Mouse (Mus musculus) layer of hippocampus, adult 9-11 months (tissue): ENCODE data around the gene Tet2.
"Not testable (repeated sequence)": the region's sequence is repeated elsewhere in the genome, so short reads cannot be mapped to it uniquely, and the experiment has no call there.

Experiments used
- DNase-seq: peaks from one replicate; pipeline ENCODE4 v3.0.0; 2022

Gene Tet2

DNA sequence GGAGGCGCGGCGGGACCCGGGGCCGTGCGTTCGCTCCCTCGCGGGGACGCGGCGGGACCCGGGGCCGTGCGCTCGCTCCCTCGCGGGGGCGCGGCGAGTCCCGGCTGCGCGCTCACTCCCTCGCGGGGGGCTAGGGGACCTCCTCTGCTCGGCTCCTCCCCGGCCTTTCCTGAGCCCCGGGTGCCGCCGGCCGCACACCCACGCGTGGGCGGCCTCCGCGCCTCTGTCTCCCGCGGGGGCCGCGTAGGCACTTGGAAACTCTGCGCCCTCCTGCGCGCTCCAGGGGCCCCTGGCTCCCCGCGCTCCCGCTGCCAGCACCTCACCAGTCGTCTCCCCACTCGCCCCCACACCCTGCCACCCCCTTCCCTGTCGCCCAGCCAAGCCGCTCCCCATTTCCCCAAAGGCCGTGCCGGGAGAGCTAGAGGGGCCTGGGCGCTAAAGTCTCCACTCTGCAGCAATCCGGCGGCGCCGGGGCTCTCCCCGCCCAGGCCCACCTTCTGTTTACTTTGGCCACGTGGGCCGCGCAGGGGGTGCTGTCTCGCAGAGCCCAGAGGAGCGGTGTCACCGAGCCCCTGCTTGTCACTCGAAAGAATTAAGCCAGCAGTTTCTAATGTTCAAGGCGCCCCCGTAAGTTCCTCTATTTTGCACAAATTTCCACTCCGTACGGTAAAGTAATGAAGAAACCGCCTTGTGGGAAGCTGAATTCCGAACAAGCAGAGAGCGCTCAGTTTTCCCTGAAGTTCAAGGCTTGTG is at the start of gene Tet2:
Gene Tet2, minus strand, starts transcription at position 589 of the 753 bp plus-strand sequence.
- peak; percentile 58 for DNase-seq

DNA sequence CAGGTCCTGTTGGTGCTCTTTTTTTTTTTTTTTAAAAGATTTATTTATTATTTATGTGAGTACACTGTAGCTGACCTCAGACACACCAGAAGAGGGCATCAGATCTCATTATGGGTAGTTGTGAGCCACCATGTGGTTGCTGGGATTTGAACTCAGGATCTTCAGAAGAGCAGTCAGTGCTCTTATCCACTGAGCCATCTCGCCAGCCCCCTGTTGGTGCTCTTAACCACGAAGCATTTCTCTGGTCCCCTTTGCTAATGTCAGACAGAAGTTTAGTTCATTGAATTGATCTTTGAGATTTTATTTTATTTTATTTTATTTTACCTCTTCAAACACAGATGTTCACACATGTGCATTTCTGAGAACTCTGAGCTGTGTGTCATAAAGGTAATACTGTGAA is 48.1 kb upstream of the Tet2 start:
- not testable (repeated sequence) for DNase-seq

DNA sequence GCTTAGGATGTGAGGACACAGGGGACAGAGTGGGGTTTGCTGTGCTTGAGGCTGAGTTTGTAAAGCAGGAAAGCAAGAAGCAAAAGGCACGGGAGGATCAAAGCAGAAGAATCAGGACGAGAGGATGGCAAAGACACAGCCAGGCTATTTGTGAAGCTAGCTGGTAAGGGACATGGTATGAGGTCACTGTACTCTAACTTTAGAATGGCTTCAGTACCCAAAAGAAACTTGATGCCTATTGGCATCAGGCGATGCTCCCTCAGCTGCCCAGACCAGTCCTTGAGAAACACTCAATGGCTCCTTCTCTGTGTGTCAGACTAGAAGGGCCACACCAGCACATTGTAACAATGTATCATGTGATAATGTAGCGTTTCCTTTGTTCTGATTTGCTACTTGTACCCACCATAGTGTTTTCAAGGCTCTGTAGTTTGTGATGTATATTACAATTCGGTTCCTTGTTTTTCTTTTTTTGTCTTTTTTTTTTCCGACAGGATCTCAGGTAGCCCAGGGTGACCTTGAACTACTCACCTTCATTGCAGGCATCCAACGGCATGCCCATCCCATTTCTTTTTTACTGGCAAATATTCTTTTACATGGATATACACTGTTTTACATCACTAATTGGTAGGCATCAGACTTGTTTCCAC is 45.7 kb upstream of the Tet2 start:
- no peak for DNase-seq

DNA sequence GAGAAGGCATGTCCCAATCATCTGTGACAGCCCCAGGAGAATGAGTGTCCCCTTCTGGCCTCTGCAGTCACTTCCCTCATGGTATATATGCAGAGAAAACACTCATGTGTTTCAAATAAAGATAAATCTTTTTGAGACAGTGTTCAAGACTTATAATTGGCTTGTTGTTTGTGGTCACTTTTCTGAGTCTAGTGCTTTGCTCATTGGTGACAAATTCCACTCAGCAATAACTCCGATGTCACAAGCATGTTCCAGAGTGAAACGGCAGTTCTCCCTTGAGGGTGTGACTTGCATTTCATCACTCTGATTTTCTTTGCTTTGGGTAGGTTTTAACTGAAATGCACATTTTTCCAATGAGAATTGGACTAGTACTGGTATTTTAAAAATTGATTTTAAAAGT is 40.1 kb upstream of the Tet2 start:
- DNase-seq, result no peak

DNA sequence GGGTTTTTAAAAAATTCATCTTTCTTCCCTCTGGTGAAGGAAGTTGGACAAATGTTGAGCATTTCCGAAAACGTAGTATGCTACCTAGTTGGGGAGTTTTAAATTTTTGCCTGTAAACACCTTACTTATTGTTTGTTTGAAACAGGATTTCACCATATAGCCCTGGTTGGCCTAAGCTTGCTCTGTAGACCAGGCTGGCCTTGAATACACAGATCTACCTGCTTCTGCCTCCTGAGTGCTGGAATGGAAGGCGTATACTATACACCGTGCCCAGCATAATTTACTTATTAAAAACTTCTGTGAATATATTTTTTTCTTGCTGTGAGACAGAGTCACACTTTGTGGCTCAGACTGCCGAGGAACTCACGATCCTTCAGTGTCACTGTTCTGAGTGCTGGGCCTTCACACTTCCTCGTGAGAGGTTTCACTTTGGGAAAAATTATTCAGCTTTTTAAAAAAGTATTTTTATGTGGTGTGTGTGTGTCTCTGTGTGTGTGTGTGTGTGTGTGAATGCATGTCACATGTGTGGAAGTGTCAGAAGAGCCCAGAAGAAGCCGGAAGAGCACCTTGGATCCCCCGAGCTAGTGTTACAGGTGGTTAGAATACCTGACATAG is 38.6 kb upstream of the Tet2 start:
- no peak for DNase-seq

DNA sequence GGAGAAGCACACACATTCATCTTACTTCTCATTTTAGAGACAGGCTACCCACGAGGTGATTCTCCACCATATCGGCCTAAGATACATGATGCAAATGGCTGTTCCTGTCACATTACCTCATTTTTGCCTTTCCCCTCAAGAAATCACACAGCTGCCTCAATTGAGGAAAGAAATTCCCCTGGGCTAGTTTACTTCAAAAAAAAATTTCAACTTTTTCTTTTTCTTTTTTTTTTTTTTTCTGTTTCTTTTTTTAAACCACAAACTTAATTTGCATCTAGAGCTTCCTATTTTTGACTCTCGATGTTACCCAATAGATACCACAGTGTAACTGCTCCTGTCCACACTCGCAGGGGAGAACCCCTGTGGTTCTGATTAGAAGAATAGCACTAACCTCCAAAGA is 38.0 kb upstream of the Tet2 start:
- DNase-seq, result no peak

DNA sequence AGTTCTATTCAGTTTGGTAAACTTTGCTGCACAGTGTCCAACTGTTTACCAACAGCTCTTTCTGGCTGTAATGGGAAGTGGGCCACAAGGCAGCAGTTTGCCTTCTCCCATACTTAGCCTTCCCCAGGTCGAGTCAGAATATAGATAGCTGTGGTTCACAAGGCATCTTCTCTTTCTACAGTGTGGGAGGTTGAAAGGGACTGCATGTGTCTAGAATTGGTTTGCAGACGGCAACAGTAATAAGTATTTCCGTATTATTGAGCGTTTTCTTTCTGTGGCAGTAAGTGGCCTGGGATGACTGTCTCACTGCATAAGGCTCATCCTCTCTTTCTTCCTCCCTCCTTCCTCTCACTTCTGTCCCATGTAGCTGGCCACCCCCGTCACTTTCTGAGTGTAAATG is 37.2 kb upstream of the Tet2 start:
- DNase-seq, result no peak

DNA sequence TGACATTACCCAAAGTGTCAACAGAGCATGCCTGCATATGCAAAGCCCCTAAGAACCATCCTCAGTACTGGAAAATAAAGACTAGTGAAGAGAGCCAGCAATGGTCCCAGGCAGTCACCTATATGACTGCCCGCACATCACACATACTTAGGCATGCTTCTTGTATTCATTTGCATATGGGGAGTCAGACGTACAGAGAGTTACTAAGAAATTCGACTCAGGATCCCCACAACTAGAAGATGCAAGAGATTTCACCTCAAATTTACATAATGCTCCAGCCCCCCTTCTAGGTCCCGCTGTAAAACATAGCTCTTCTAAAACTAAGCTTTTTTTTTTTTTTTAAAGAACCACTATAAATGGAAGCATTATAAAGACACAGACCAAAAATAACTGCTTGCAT is 36.6 kb upstream of the Tet2 start:
- no peak for DNase-seq

DNA sequence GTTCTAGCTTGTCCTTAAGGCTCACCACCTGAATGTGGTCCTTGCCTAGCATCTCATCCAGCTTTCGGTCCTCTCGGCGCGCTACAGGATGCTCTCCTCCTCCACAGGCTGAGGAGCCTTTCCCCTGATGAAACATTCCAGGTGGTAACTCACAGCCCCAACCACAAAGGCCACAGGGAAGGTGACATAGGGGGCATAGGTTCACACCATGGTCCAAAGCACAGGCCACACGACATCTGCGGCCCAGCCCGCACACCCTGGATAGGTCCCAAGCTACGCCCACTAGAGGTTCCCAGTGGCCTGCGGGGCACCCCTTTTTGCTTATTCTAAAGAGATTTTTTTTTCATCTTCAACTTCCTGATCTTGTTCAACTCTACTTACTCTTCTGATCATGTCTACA is 34.7 kb upstream of the Tet2 start:
- DNase-seq, result no peak

DNA sequence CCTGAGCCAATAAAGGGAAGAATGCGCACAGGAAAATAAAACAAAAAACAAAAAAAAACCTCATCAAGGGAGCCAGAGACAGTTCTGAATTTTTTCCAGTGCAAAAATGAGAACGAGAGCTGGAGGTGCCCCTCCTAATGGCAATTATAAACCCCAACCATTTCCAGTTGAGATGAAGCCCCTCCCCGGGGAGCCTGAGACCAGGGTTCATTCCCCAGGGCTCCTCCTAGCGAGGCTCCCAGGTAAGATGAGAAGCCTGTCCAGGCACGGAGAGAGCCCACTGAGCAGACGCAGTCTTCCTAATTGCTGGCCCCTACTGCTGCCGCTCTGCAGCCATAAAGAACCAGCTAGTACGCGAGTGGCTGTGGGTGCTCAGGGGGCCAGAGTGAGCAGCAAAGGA is 34.2 kb upstream of the Tet2 start:
- no peak for DNase-seq

DNA sequence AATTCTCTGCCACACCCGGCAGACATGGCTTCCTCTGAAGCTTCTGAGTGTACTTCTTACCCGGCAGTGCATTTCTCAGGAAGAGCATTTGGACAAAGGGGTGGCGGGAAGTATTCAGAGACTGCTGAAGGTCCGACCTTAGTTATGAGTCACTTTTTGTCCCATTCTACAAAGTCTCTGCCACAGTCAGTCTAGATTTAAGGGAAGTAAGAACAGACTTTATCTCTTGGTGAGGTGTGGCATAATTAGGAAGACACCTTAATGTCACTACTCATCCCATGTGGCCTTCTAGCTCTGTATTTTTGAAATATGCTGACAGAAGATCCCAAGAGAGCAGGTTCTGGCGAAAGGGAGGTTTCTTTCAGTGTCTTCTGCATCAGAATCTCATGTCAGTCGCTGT is 30.0 kb upstream of the Tet2 start:
- DNase-seq, result no peak

DNA sequence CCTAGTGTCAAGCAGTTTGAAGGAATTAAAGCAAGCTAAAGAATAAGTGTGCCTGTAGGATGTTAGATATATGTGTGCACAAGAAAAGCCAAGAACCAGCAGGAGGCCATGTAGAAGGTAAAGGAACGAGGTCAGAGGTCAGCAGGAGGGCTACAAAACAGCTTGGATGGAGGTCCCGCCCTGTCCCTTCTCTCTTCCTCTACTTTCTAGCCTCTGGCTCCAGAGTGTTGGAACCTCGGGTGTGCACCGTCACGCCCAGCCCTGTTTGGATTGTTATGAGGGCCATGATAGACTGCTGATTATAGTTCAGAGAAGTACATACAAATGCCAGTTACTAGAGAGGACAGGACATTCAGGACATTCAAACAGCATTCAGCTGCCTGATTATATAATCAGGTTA is 27.0 kb upstream of the Tet2 start:
- DNase-seq, result no peak

DNA sequence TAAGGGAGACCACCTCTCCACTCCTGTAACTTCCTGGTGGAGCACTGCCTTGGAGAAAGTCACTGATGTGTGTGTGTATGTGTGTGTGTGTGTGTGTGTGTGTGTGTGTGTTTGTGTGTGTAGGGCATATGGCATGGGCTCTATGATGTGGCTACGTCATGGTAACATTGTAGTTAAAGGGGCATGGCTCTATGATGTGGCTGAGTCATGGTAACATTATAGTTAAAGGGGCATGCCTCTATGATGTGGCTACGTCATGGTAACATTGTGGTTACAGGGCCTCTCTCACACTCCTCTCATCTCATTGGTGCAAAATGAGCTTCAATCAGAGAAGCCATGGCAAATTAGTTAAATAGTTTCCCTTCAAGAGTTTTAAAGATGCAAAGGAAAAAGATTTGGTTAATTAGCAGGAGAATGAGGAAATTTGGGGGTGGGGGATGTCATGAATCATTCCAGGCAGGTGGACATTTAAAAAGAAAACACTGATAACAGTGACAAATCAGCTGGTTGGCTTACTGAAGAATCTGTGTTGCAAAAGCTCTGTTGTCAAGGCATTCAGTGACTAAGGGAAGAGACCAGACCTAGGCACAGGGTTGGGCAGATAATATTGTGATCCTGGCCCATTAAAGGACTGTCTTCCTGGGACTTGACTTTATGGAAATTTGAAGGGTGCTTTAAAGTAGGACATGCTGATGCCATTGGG is 18.7 kb upstream of the Tet2 start:
- no peak for DNase-seq

DNA sequence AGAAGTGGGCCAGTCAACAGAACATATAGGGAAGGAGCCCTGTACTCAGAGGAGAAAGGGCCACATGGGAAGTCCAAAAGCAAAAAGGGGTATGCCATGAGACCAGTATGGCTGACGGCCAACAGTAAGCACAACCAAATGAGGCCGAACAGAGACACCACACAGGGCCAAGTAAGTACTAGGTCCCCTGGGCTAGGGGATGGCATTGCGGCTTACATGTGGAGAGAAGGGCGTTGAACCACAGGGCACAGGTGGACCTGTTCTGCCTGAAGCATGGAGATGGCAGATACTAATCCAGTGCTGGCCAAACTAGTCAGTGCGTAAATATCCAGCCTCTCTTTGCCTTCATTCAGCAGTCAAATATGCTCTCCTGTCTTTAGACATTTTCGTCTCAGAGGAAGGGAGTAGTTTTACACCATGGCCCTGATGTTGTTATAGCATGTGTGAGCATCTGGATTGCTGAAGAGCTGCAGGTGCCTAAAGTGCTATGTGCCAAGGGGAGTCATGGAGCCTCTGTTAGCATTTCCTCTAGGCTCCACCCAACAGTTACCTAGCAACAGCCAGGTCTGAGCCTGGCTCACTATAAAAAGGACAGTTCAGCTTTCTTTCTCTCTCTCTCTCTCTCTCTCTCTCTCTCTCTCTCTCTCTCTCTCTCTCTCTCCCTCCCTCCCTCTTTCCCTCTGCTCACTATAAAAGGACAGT is 14.6 kb upstream of the Tet2 start:
- no peak for DNase-seq

DNA sequence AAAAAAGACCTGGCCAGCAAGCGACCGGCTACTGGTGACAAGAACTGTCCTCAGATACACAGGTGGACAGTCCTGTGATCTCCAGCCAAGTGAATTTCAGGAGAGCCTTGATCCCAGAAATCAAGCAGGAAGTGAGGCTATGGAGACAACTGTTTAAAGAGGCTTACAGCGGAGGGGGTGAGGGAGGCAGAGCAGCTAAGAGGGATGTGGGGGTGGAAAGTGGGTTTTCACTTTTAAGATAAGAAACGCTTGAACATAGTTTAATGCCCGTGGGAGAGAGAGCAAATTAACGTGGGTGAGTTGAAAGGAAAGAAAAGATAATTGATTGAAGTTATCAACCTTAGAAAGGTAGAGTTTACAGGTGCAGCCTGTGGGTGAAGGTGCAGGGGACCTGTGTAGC is 12.7 kb upstream of the Tet2 start:
- no peak for DNase-seq

DNA sequence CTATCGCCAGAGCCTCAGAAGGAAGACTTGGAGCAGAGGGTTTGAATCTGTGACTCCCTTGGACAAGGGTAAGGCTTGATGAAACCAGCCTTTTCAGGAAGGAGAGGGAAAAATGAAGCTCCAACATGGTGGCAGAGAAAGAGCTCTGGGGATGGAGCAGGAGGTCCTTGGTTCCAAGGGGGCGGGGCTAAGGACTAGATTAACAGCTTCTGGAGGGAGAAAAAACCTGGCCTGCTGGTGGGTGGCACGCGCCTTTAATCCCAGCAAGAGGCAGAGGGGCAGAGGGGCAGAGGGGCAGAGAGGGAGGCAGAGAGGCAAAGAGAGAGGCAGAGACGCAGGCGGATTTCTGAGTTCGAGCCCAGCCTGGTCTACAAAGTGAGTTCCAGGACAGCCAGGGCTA is 12.2 kb upstream of the Tet2 start:
- no peak for DNase-seq

DNA sequence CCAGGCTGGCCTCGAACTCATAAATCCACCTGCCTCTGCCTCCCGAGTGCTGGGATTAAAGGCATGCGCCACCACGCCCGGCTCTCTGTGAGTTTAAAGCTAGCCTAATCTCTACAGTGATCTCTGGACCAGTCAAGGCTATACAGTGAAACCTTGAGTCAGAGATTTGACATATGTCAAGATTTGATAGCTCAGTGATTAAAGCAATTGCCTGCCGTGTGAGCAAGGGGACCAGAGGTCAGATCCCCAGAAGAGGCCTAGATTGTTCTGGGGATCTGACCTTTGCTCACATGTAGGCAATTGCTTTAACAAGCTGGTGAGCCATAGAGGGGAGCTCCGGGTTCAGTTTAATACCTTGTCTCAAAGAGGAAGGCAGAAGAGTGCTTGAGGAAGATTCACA is 10.4 kb upstream of the Tet2 start:
- DNase-seq, result no peak

DNA sequence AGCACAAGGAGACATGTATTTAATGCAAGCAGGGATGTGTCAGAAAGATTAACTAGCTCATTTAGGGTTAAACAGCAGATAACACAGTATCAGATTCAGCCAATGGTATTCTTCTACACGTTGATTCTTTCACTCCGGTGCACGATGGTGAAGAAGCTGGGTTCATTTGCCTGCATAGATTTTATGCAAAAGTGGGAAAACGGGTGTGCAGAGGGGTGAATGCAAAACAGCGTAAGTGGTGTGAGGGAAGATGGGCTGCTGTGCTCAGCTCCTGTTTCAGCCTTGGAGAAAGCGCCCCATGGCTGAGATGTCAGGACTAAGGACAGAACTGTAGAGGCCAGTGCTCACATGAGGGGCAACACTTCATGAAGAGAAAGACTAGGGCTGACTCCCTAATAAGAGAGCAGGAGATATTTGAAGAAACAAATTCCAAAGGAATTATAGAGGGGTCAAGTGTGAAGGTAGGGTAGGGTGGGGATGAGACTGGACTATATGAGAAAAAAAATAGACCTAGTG is 9.7 kb upstream of the Tet2 start:
- DNase-seq, result no peak

DNA sequence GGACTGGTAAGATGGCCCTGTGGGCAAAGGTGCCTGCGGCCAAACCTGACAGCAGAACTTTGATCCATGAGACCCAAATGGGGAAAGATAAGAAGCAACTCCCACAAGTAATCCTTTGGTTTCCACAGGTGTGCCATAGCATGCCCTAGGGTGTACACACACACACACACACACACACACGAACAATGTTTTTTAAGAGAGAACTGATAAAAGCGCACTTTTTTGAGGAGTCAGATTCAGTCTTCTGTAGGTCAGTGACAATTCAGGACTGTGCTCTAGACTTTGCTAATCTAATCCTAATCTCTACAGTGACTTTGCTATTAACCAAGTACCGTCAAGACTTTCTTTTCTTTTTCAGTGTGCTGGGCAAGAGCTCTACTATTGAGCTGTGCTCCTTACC is 9.2 kb upstream of the Tet2 start:
- DNase-seq, result no peak

DNA sequence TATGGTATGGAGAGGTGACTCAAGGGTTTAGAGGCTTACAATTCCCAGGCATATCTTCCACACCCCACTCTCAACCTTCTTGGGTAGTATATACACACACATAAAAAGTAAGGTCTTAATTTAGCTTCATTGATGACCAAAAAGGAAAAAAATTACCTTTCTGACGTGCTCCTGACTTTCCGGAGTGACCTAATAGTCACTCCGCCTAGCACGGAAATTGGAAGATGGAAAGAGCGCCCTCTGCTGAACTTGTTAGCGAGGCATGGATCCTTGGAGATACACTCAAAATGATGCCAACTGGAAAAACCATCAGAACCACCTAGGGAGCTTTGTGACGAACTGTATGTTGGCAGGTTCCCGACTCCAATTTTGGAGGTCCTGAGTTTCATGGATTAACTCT is 7.0 kb upstream of the Tet2 start:
- no peak for DNase-seq

DNA sequence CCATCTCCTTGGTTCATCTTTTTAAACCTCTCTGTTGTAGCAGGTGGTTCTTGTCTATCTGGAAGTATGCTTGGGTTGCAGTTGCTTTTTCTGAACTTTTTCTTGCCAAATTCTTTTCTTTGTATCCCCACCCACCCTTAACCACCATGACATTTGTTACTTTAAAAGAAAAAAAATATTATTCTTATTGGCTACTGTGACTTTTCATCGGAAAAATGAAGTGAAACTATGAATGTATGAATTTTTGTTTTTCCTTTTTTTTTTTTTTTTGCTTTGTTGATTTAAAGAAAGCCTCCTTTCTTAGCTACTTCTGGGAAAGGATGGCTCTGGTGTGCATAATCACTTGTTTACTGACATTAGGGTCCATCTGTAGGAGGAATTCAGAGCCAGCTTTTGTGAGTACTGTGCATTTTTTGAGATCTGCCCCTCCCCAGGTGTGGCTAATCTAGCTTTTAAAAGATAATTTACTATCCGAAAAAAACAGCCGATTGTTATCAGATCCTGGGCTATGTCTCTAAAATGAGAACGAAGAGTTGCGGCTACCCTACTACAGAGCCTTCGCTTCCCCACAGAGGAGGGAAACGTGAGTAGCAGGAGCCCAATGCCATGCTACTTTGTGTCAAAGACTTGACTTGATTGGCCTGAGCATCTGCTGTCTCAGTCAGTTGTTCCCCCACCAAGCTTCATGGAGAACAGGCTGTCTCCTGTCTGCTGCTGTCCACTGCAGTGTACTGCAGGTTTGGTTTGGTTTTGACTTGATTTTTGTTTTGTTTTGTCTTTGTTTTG is 4.6 kb upstream of the Tet2 start:
- DNase-seq, result no peak

DNA sequence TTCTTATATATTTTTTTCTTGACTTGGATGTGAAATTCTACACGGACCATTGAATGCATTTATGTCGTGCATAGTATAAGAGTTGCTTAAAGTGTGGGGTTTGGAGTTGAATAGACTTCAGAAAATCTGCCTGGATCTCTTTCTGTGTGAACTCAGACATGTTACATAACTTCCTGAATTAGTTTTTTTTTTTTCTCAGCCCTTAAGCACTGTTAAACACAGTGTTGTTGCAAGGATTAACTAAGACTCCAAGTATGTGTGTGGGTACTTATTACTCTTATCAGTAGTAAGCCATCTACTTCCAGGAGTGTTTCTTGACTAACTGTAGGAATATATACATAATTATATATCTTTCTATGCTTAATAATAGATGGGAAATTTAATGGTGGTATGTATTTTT is 3.7 kb upstream of the Tet2 start:
- DNase-seq, result no peak
